Mouse (Mus musculus): ENCODE measurements around the gene Sytl4.

- TF ChIP-seq CTCF (IDR thresholded peaks at IDR 0.05 in 2 of 3, conservative IDR thresholded peaks at IDR 0.05 in 1 of 3; ENCODE audit: control insufficient read depth in 1 of 3, insufficient read depth in 1 of 3, low read depth in 2 of 3, low read length in 3 of 3, poor library complexity in 1 of 3, severe bottlenecking in 1 of 3) (no peak), POLR2A (IDR thresholded peaks at IDR 0.05; ENCODE audit: control insufficient read depth in 1 of 2, insufficient read depth in 1 of 2, low read depth in 1 of 2, low read length in 2 of 2, poor library complexity in 1 of 2) (no peak), ZNF384 (IDR thresholded peaks at IDR 0.05; ENCODE audit: low read depth, low read length) (no peak), EP300 (IDR thresholded peaks at IDR 0.05; ENCODE audit: low read depth in 1 of 2, low read length in 2 of 2) (no peak), GATA1 (IDR thresholded peaks at IDR 0.05; ENCODE audit: low read depth, low read length) (no peak), TBP (IDR thresholded peaks at IDR 0.05; ENCODE audit: low read depth, low read length) (no peak), RAD21 (IDR thresholded peaks at IDR 0.05; ENCODE audit: low read depth, low read length) (no peak), MAX (IDR thresholded peaks at IDR 0.05; ENCODE audit: low read length) (no peak), ZC3H11A (IDR thresholded peaks at IDR 0.05; ENCODE audit: low read depth, low read length) (no peak)
Measured at GRCm38 (mm10) chrX:133981231-133982002, at the start of gene Sytl4.

All from MEL (cell line).